Mouse (Mus musculus) limb, embryonic 14.5 days (tissue): ENCODE data around the gene Islr2. TPM values are rescaled to one million over a fixed set of nuclear protein-coding genes. Genes with fewer than 3 reads are reported as not detected.

Source experiments
- ATAC-seq: fragments of 200-750 bp; cut with Nextera tagmentation; 2 replicates; pipeline ENCODE4 v1.8.0; 2017; ENCODE audit warnings: low read depth, moderate number of reproducible peaks, moderate TSS enrichment; ENCODE audit not compliant: low FRiP score
- DNase-seq: peaks from one replicate; pipeline ENCODE4 v3.0.0-alpha.2; 2015; ENCODE audit warnings: low spot score
- H3K27ac ChIP-seq: fragments of 300-500 bp; sonication (generic); replicated peaks from 2 replicates; pipeline ENCODE4 v1.5.1; 2014; ENCODE audit warnings: low read depth, mild to moderate bottlenecking, low read length, moderate library complexity, mixed read lengths
- H3K27me3 ChIP-seq: fragments of 300-500 bp; sonication (generic); 2 replicates; pipeline ENCODE4 v1.6.1; 2014; ENCODE audit warnings: low read length, mixed read lengths; ENCODE audit not compliant: control insufficient read depth, insufficient read depth
- H3K36me3 ChIP-seq: fragments of 300-500 bp; sonication (generic); 2 replicates; pipeline ENCODE4 v1.6.1; 2014; ENCODE audit warnings: mild to moderate bottlenecking, low read length, moderate library complexity, mixed read lengths; ENCODE audit not compliant: control insufficient read depth, insufficient read depth
- H3K4me1 ChIP-seq: fragments of 300-500 bp; sonication (generic); 2 replicates; pipeline ENCODE4 v1.6.1; 2014; ENCODE audit warnings: antibody characterized with exemption, low read length, mixed read lengths; ENCODE audit not compliant: control insufficient read depth, insufficient read depth
- H3K4me2 ChIP-seq: fragments of 300-500 bp; sonication (generic); replicated peaks from 2 replicates; pipeline ENCODE4 v1.6.1; 2014; ENCODE audit warnings: low read depth, mild to moderate bottlenecking, low read length, moderate library complexity; ENCODE audit not compliant: severe bottlenecking
- H3K4me3 ChIP-seq: fragments of 300-500 bp; sonication (generic); replicated peaks from 2 replicates; pipeline ENCODE4 v1.5.1; 2014; ENCODE audit warnings: low read length
- H3K9ac ChIP-seq: fragments of 300-500 bp; sonication (generic); 2 replicates; pipeline ENCODE4 v1.6.1; 2014; ENCODE audit warnings: mild to moderate bottlenecking, low read depth, low read length, moderate library complexity; ENCODE audit not compliant: severe bottlenecking
- H3K9me3 ChIP-seq: fragments of 300-500 bp; sonication (generic); 2 replicates; pipeline ENCODE4 v1.6.1; 2016; ENCODE audit warnings: low read length; ENCODE audit not compliant: control insufficient read depth
- POLR2A ChIP-seq: fragments of 200-500 bp; IDR thresholded peaks from 2 replicates; pipeline ENCODE4 v1.8.0; 2012; ENCODE audit warnings: inconsistent platforms, mild to moderate bottlenecking, moderate library complexity, borderline replicate concordance; ENCODE audit not compliant: insufficient read depth, insufficient read length; ENCODE audit errors: extremely low read depth
- WGBS: fragments of 180-500 bp; shearing (Covaris S2); extraction: QIAGEN DNeasy Blood & Tissue Kit; methylation state at CpG from one replicate; pipeline ENCODE4 v1.1.7; 2014; 5-methylcytosine and 5-hydroxymethylcytosine counted together
- polyA plus RNA-seq, 2 experiments: library from polyadenylated mRNA; depleted of rRNA in 1 of 2; stranded (reverse) in 1 of 2; unstranded in 1 of 2; fragments of >200 nt; fragmentation: Nextera tagmentation in 1 of 2; extraction: Ambion mirVana in 1 of 2; gene quantifications; 2 replicates each; pipeline versions ENCODE4 v1.2.1 to v1.2.3; 2012 to 2014

The Islr2 gene
- polyA plus RNA-seq, 2 experiments, result 1.7 to 12.2 TPM

DNA sequence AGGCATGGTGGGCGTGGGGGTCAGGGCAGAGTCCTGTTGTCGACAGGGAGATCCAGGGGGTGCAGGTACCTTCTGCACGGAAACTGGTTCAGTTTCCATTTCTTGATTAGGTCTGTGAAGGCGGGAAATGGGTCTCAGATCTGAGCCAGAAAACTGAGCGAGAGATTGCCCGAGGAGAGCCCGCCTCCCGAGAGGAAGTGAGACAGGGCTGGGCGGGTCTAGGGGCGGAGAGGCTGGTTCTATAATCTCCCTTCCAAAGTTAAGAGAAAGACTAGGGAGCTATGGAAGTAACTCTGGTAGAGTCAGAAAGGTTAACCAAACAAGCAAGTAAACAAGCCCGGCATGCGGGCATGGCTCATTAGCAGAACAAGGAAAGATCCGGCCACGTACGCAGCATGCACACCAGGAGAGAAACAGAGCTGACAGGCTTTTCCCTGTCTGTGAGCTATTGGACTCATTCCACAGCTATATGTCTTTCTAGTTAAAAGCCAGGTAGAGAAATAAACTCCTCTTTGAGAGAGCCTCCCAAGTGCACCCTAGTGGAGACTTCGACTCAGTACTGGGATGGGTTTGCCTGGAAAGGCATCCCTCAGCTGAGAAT, 45.6 kb upstream of the Islr2 start, which contains the start of gene Pml:
TSS of gene Pml (minus strand) at position 195 of the 601 bp plus-strand sequence.
- under 1% methylated on average over 16 of the region's 16 CpGs for WGBS
- no peak; the same call in 1 of the 2 replicates for TF ChIP-seq POLR2A
- H3K4me2 ChIP-seq, result peak within 1 kb of the TSS; percentile 81
- H3K9ac ChIP-seq, result peak within 1 kb of the TSS; percentile 70
- no peaks in the 10 kb centered on the region; the same call in 1 of the 2 replicates for H3K36me3 ChIP-seq
- DNase-seq (peak; percentile 83), ATAC-seq (peak; percentile 71)
- peak within 1 kb of the TSS; percentile 91 for H3K27ac ChIP-seq
- H3K9me3 ChIP-seq, result no peaks in the 10 kb centered on the region
- no peaks in the 10 kb centered on the region for H3K27me3 ChIP-seq
- peaks cover 27% of the 10 kb centered on the region for H3K4me1 ChIP-seq
- peak within 1 kb of the TSS; percentile 56 for H3K4me3 ChIP-seq

GRCm38 (mm10) chr9:58248746-58249413, 44.8 kb upstream of the Islr2 start:
- WGBS, result 37% methylated on average over 7 of the region's 7 CpGs
- no peak for TF ChIP-seq POLR2A
- Histone ChIP-seq H3K4me2 (peak overlapping the region; percentile 81), H3K4me1 (peaks cover 27% of the 10 kb centered on the region), H3K9ac (peak overlapping the region; percentile 70), H3K27me3 (no peaks in the 10 kb centered on the region), H3K4me3 (peak overlapping the region; percentile 56), H3K9me3 (no peaks in the 10 kb centered on the region), H3K27ac (peak overlapping the region; percentile 91; the same call in 1 of the 2 replicates), H3K36me3 (peaks cover 4% of the 10 kb centered on the region)
- ATAC-seq, result no peak
- no peak for DNase-seq

- peak overlapping the region; percentile 54 for H3K9ac ChIP-seq
- peak overlapping the region; percentile 49 for H3K4me2 ChIP-seq
- H3K27me3 ChIP-seq, result no peaks in the 10 kb centered on the region
- DNase-seq (peak; percentile 80), ATAC-seq (peak; percentile 72)
- 0 out of 2 replicates have a peak overlapping the region, but pooled peaks have one; percentile 4 for H3K27ac ChIP-seq
- peak overlapping the region; percentile 26 for H3K4me3 ChIP-seq
- no peak for TF ChIP-seq POLR2A
- peaks cover 4% of the 10 kb centered on the region for H3K36me3 ChIP-seq
- H3K9me3 ChIP-seq, result no peaks in the 10 kb centered on the region
- peaks cover 30% of the 10 kb centered on the region for H3K4me1 ChIP-seq
- 7% methylated on average over 25 of the region's 25 CpGs for WGBS
These were observed 43.1 kb upstream of the Islr2 start for GRCm38 (mm10) chr9:58247064-58247759.

DNA sequence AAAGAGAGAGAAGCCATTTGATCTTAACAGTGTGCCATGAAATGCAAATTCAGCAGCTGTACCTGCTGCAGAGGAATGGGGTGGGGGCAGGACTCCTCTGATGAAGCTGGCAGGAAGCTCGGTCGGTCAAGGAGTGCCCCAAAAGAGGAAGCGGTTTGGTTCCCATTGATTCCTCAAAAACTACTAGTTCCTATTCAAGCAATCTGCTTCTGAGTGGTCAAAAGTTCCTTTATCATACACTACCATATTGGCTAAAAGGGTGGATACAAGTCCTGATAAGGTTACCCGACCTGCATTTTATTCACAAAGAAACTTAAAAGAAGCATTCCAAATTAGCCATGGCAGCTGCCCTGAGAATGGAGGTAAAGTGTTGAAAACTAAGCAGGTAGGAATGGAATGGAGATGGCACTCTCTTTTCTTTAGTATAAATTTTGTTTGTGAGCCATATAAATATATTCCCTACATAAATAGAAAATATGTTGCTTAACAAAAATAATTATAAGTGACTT, 42.0 kb upstream of the Islr2 start:
- Histone ChIP-seq H3K27me3 (no peaks in the 10 kb centered on the region), H3K36me3 (peaks cover 4% of the 10 kb centered on the region), H3K9ac (no peak overlapping the region), H3K27ac (no peak overlapping the region), H3K9me3 (no peaks in the 10 kb centered on the region), H3K4me2 (no peak overlapping the region), H3K4me3 (no peak overlapping the region), H3K4me1 (peaks cover 40% of the 10 kb centered on the region)
- no peak for TF ChIP-seq POLR2A
- DNase-seq (no peak), ATAC-seq (no peak)
- WGBS, result 66% methylated on average over 4 of the region's 4 CpGs

DNA sequence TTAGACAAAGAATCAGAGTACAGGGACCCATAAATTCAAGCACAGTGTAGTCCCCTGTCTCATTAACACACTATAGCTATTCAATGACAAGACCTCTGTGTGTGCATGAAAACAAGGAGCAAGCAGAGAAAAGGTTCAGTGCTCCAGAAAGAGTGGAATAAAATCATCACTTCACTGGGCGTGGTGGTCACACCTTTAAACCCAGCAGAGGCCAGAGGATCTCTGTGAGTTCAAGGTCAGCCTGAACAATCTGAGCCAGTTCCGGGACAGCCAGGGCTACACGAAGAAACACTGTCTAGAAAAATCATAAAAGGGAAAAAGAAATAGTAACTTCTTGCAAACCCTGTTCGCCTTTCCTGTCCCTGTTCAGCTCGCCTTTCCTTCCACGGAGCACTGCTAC, 39.6 kb upstream of the Islr2 start:
- no peaks in the 10 kb centered on the region for H3K27me3 ChIP-seq
- 88% methylated on average over 6 of the region's 6 CpGs for WGBS
- no peak overlapping the region for H3K27ac ChIP-seq
- no peak overlapping the region for H3K4me2 ChIP-seq
- no peak overlapping the region for H3K4me3 ChIP-seq
- H3K36me3 ChIP-seq, result peaks cover 7% of the 10 kb centered on the region
- peaks cover 29% of the 10 kb centered on the region for H3K4me1 ChIP-seq
- DNase-seq, result no peak
- ATAC-seq, result no peak
- H3K9me3 ChIP-seq, result no peaks in the 10 kb centered on the region
- TF ChIP-seq POLR2A, result no peak
- H3K9ac ChIP-seq, result no peak overlapping the region
